Mouse (Mus musculus): ENCODE measurements around the gene Pld3.

Gene Pld3

DNA sequence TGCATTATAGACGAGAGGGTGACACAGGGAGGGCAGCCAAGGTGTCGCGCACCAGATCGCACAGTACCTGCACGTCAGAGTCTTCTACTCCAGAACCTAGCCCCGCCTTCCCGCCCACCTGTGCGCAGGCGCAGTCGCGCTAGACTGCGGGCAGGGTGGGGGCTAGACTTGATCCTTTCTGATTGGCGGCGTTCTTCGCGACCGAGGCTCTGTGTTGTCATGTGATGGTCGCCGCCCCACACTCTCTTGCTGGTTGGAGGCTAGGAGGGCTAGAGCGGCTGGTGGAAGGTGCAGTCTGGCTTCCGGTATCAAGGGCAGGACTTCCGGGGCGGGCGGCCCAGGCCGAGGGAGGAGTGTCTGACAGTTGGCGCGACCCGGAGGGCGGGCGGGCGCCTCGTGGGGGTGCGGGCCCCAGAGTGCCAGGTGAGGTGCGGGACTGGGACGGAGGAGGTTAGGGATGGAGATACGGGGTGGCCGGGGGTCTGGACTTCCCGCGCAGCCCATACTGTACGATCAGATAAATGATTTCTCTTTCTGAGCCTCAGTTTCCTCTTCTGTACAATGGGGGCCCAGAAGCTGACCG lies at the start of gene Pld3, which contains the start of gene 2310022A10Rik:
Pld3 (minus strand) TSS at position 288 of the 583 bp plus-strand sequence.
2310022A10Rik (plus strand) TSS at position 303 of the 583 bp plus-strand sequence.
- ATAC-seq (ENCODE audit: low TSS enrichment): peak; percentile 99

DNA sequence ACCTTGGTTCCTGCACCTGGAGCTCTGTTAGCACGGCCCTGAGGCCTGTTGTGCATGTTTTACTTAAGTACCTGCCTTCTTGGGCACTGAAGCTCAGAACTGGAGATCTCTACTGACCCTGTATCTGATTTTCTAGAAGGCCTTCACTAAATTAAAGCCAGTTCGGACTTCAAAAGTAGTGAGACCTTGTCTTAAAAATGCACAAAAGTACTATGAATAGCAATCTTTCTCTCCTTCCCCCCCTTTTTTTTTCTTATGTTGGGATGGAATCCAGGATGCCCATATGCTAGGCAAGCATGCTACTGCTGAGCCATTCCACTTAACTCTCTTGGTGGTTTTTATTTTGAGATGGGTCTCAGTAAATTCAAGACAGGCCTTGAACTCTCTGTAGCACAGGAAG lies 49.1 kb upstream of the Pld3 start:
- ATAC-seq (ENCODE audit: low TSS enrichment): no peak

DNA sequence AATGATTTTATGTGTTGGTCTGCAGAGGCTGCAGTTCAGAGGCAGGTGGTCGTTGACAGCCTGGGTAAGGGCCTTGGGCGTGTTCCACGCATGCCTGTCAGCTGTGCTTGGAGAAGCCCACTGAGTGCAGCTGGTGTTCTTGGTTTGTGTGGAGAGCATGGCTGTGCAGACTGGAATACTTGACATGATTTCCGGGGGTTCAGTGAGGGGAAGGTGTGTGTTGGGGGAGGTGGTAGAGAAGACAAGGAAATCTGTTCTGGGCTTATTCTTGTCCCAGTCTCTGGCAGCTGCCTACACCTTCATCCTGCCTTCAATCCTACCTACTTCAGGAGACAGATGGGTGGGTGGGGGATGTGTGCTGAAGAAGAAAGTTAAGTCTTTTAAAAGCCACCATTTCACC lies 48.6 kb upstream of the Pld3 start:
- peak; percentile 53 for ATAC-seq (ENCODE audit: low TSS enrichment)

DNA sequence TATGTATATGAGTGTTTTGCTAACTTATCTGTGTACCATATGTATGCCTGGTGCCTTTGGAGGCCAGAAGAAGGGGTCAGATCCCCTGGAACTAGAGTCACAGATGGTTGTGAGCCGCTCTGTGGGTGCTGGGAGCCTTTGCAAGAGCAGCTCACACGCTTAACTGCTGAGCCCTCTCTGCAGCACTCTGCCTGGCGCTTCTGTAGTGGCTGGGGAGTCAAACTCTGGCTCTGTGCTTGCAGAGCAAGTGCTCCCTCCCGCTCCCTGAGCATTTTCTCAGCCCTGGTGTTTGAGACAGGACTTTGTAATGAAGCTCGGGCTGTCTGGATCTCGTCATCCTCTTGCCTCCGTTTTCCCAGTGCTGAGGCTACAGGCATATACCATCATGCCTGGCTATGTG lies 45.0 kb upstream of the Pld3 start:
- ATAC-seq (ENCODE audit: low TSS enrichment): 0 out of 2 replicates have a peak, but pooled peaks have one; percentile 15

DNA sequence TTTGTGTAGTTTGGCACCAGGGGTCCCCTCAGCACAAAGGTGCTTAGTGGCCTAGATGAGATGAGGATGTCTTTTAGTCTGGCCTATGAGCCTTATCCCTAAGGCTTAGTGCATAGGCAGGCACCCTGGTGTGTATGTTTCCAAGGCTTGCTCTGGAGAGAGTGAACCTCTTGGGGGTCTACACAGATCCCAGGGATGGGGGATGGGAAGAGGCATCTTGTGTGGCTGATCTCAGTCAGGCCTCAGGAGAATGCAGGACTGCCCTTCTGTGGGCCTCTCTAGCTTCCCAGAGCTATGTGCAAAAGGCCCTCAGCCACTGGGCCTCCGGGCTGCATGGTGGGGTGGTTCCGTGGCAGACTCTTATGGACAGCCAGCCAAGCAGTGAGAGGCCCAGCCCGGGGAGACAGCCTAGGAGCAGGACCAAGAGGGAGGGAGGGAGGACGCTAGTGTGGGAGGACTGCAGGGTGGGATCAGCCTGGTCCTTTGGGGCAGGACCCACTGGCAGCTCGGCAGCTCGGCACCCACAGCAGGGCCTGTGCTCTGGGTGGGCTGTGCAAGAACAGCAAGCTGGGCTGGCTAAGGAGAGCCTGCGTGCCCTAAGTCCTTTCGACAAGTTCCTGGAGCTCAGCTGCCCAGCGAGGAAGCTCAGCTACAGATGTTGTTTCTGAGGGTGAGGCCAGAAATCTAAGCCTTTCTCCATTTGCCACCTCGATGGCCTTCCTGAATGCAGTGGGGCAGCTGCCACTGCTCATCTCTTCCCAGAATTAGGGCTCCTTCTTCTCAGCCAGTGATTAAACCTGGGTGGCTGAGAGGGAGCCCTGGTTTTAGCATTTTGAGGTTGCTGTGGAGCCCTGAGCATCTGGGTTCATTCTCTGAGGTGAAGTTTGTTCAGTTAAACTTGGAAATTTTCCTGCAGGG lies 43.8 kb upstream of the Pld3 start:
- no peak for ATAC-seq (ENCODE audit: low TSS enrichment)

DNA sequence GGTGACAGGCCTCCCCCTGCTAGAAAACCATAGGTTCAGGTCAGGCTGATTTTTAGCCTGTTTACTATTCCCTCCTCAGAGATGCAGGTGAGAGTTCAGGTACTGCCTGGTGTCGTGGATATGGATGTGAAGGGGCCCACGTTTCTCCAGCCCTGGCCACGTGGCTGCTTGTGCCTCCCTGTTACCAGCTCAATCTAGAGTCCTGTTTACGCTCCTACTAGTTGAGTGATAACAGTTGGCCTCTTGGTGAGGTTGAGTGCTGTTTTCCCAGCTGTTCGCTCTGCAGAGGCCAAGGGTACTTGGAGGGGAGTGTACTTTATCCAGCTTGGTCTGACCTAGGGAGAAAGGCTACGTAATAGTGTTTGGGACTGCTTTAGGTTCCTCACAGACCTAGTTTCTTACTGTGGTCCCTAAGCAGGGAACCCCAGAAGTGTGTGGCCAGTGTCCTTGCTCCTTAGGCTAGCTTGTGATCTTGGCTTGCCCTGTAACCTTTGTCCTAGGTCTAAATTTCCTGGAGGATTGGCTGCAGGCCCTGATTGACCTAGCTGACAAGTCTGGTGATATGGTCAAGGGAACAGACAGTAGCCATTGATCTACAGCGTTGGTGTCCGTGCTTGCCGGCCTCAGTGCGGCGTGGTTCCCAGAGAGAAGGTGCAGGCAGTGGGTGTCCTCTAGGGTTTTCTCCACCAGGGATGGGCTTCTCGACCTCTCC lies 40.1 kb upstream of the Pld3 start:
- ATAC-seq (ENCODE audit: low TSS enrichment): no peak

DNA sequence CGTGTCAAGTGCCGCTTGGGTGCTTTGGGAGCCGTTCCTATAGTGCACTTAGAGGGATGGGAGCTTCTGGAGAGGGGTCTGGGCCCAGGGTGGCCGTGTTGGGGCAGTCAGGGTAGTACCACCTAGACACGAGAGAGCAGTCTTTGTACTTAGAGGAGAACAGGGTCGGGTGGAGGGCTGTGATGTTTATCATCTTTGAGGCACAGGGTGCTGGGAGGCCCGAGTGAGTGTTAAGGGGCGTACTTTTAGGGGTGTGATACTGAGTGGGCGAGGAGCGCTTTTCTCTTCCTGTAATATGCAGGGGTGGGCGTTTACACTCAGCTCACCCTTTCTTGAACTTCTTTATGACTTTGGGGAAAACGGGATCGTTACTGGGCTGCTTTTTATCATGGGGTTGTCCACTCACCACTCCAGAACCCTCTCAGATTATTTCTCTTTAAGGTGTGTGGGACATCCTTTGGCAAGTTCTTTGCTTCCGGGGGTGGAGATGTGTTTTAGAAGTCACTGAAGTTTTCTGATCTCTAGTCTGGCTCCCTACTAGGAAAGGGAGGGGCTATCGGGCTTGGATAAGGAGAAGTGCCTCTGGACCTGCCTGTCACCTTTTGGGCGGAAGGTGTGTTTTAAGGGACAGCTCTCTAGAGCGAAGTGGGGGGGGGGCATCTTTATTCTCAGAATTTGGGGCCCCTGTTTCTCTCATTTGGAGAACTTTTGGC lies 39.4 kb upstream of the Pld3 start:
- ATAC-seq (ENCODE audit: low TSS enrichment): peak; percentile 22

DNA sequence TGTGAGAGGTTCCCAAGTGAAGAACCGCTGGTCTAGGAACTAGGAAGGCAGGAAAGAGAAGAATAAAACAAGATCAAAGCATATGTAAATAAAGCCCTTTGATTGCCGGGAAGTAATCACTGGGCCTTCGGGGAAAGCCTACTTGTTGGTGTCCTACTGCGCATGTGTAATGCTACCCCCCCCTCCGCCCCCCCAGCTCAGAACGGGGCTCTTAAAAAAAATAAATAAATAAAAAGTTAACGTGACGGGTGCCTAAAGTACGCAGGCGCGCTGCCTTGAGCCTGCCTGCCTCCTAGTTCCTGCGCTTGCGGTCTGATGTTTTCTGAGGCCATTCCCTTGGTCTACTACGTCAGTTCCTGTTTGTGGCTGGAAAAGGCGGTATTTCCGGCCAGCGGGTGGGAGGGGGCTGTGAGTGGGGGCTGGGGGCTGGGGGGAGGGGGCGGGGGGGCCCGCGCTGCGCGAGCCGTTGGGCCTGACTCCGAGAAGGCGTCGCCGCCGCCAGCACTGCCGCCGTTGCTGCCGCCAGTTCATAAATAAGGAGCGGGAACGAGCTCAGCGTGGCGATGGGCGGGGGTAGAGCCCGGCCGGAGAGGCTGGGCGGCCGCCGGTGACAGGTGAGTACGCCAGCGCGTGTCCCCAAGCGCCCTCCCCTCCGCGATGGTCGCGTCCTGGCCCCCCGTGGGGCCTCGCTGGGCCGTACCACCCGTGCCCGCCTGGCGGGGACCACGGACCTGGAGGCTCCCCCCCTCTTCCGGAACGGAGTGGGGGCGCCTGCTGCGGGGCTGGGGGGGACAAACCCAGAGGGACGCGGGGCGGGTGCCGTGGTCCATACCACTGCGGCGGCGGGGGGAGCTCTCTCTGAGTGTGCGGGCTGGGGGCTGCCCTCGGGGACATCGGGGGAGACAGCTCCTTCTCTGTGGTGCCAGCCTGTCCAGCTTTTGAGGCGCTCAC lies 38.5 kb upstream of the Pld3 start, which contains the start of gene Akt2:
Akt2 (plus strand) TSS at position 287 of the 951 bp plus-strand sequence.
- ATAC-seq (ENCODE audit: low TSS enrichment): peak; percentile 91

DNA sequence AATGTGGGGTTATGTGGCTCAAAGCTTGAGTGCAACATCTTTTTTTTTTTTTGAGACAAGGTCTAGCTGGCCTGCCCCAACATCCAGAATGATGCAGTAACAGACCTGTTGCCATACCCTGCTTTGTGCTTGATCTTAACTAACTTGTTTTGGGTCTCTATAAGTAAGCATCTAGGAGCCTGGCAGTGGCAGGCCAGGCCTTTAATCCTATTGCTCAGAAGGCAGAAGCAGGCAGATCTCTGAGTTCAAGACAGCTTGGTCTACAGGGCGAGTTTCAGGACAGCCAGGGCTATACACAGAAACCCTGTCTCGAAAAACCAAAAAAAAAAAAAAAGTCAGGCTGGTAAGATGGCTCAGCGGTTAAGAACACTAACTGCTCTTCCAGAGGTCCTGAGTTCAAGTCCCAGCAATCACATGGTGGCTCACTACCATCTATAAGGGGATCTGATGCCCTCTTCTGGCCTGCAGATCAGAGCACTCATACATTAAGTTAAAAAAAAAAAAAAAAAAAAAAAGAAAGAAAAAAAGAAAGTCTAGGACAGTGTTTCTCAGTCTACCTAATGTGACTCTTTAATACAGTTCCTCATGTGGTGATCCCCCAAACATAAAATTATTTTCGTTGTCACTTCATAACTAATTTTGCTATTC lies 37.7 kb upstream of the Pld3 start:
- no peak for ATAC-seq (ENCODE audit: low TSS enrichment)

DNA sequence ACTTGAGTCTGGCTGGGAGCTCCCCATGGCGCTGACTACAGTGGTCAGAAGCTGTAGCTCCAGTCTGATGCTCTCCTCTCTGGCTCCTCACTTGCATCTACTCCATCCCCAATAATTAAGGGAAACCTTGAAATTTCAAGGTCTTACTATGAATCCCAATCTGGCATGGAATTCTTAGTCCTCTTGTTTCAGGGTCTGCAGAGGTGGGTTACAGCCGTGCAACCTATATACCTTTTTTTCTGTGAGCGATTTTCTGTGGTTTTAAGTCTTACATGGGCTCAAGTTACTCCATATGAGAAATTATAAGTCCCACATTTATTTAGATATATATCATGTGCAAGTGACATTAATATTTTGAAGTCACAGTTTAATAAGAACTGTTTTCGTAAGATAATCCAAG lies 37.1 kb upstream of the Pld3 start:
- ATAC-seq (ENCODE audit: low TSS enrichment): no peak

DNA sequence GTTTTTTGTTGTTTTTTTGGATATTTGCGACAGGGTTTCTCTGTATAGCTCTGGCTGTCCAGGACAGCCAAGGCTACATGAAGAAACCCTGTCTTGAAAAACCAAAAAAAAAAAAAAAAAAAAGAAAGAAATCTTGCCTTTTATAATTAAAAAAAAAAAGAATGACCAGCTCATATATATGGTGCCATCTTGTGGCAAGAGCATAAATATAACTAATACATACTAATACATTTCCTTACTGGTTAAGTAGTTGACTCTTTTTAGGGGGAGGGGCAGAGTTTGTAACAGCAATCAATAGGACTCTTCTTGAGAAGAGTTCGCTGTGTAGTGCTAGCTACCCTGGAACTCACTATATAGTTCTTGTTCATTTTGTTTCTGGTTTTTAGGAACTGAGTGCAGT lies 34.7 kb upstream of the Pld3 start:
- no peak for ATAC-seq (ENCODE audit: low TSS enrichment)

DNA sequence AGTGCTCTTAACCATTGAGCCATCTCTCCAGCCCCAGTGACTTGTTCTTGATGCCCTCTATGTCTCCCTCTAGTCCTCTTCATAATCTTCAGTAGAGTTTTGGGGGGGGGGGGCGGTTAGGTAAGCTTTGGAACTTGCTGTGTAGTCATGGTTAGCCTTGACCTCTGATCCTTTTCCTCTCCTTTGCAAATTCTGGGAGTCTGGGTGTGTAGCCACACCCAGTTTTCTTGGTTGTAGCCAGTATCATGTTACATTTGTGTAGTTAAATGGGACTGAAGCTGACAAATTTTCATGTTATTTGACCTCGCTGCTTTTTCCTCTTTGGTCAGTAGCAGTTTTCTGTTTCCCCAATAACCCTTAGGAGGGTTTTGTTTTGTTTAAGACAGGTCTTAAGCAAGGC lies 33.8 kb upstream of the Pld3 start:
- no peak for ATAC-seq (ENCODE audit: low TSS enrichment)

DNA sequence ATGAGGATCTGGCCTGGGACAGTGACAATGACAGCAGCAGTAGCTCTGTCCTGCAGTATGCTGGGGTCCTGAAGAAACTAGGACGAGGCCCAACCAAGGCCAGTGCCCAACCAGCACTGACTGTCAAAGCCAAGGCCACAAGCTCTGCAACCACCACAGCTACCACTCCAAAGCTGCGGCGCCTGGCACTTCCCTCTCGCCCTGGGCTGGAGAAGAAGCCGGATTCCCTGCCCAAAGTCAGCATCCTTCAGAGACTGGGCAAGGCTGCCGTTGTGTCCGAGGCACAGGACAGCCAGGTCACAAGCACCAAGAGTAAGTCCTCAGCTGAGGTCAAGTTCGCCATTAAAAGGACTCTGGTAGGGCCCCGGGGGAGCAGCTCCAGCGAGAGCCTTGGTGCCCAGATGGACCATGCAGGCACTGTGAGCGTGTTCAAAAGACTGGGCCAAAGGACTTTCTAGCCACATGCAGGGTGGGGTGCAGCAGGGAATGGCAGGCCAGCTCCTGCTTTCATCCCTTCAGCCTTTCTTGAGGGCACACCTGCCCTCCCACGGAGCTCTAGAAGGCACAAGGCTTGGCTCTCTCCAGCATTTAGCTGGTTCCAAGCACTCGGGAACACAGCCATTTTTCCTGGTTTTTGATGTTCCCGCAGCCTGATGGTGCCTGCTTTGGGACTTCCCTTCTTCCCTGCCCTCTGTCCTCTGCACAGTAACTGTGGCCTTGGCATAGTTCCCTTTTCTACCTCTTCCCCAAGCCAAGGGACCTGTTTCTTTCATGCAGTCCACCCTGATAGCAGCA lies 27.6 kb upstream of the Pld3 start:
- no peak for ATAC-seq (ENCODE audit: low TSS enrichment)

DNA sequence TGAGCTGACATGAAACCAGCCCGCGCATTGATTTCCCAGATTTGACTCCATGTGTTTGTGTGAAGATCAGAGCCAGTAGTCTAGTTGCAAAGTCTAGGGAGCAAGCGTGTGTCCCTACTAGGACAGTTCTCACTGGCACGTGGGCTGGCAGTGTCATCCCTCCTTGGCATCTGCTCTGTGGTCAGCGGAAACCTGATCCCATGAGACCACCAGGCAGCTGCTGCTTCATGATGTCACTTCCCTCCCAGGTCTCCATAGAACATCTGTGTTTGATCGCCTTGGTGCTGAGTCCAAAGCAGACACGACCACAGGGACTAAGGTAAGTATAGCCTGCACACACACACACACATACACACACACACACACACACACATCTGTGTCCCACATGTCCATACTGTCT lies 25.4 kb upstream of the Pld3 start:
- ATAC-seq (ENCODE audit: low TSS enrichment): no peak

DNA sequence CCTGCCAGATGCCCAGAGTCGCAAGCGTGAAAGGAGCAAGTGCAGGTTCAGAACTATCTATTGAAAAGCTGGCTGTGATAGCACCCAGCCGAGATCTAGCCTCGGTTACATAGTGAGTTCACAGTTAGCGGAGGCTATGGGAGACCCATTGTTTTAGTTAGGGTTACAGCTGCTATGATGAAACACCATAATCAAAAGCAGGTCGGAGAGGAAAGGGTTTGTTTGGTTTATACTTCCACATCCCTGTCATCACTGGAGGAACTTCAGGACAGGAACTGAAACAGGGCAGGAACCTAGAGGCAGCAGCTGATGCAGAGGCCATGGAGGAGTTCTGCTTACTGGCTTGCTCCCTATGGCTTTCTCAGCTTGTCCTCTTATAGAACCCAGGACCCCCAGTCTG lies 24.6 kb upstream of the Pld3 start:
- no peak for ATAC-seq (ENCODE audit: low TSS enrichment)

DNA sequence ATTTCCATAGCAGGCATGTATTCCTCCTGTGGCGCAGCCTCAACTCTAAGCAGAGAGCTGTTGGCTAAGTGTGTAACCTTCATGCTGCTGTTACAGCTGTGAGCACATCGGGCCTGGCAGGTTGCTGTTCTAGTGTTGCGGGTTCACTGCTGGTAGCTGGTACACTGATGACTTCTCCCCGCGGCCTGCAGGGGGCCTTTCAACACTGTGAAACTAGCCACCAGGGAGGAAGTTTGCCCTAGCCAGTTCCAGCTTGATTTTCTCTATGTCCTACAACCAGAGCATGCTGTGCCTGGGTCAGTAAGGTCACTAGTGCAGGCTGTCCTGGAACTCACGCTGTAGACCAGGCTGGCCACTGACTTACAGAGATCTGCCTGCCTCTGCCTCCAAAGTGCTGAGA lies 23.9 kb upstream of the Pld3 start:
- ATAC-seq (ENCODE audit: low TSS enrichment): peak; percentile 9; the same call in 1 of the 2 replicates

DNA sequence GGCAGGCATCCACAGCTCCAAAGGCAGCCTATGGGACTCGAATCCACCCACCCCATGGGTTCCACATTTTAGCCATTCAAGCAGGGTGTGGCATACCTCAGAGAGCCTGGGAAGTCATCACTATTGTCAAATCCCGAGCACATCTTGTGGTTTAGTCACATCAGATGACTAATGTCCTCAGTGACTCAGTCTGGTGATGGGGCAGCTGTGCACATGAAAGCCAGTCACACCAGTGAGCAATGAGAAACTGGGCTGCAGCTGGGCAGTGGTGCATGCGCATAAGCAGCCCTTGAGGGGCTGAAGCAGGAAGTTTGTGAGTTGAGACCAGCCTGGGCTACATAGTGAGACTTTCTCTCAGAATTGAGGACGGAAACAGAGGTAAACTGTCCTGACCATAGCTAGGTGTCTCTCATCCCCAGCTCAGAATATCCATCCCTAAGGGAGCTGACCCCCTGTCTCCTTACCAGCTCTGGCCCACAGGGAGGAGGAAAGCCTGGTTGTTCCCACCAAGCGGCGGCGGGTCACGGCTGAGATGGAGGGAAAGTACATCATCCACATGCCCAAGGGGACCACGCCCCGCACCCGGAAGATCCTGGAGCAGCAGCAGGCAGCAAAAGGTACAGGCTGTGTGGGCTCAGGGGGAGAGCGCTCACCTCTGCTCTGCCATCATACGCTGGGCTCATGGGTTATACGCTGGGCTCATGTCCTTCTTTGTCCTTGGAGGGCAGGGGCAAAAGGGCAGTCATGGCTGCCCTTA lies 21.3 kb upstream of the Pld3 start:
- ATAC-seq (ENCODE audit: low TSS enrichment): no peak

DNA sequence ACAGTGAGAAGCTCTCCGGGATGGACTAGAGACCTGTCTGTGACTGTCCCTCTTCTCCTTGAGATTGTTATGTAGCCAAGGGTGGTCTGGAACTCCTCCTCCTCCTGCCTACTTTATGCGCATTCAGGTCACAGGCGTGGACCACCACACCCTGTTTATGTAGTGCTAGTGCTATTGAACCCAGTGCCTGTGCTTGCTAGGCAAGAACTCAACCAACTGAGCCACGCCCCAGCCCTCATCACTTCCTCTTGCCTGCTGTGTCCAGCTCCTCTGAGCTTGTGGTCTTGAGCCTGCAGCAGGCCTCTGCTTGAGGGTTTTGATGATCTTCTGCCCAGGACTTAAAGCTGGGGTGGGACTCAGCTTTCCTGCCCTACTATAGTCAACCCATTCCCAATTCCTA lies 19.1 kb upstream of the Pld3 start:
- ATAC-seq (ENCODE audit: low TSS enrichment): no peak

All from frontal cortex, adult (tissue).